Mouse (Mus musculus) fibroblast of lung, adult 2 months (primary cell): ENCODE data around the gene Eef1e1.
"Not testable (repeated sequence)": the region's sequence is repeated elsewhere in the genome, so short reads cannot be mapped to it uniquely, and the experiment has no call there.

Source experiments
- DNase-seq: peaks from one replicate; pipeline ENCODE4 v3.0.0-alpha.2; 2011; ENCODE audit warnings: low read depth

Gene Eef1e1

GRCm38 (mm10) chr13:38624292-38624902, 34.5 kb downstream of the Eef1e1 start:
- DNase-seq: no peak

- no peak for DNase-seq
Observed at GRCm38 (mm10) chr13:38623296-38623695, 35.6 kb downstream of the Eef1e1 start.

GRCm38 (mm10) chr13:38618001-38618630, 40.7 kb downstream of the Eef1e1 start:
- DNase-seq: not testable (repeated sequence)

- DNase-seq: no peak
Observed at GRCm38 (mm10) chr13:38616887-38617286, 42.0 kb downstream of the Eef1e1 start.

GRCm38 (mm10) chr13:38615656-38616055, 43.2 kb downstream of the Eef1e1 start:
- no peak for DNase-seq

GRCm38 (mm10) chr13:38614298-38614697, 44.6 kb downstream of the Eef1e1 start:
- no peak for DNase-seq

GRCm38 (mm10) chr13:38613583-38613982, 45.3 kb downstream of the Eef1e1 start:
- DNase-seq: no peak

- no peak for DNase-seq
Observed at GRCm38 (mm10) chr13:38612608-38613007, 46.2 kb downstream of the Eef1e1 start.

GRCm38 (mm10) chr13:38612179-38612578, 46.7 kb downstream of the Eef1e1 start:
- DNase-seq: no peak

- no peak for DNase-seq
Observed at GRCm38 (mm10) chr13:38610336-38610735, 48.5 kb downstream of the Eef1e1 start.

- DNase-seq: no peak
Observed at GRCm38 (mm10) chr13:38607130-38607529, 51.7 kb downstream of the Eef1e1 start.

GRCm38 (mm10) chr13:38605353-38605752, 53.5 kb downstream of the Eef1e1 start:
- no peak for DNase-seq

GRCm38 (mm10) chr13:38602966-38603365, 55.9 kb downstream of the Eef1e1 start:
- DNase-seq: no peak

- DNase-seq: no peak
Observed at GRCm38 (mm10) chr13:38602243-38602832, 56.5 kb downstream of the Eef1e1 start.

GRCm38 (mm10) chr13:38600811-38601210, 58.0 kb downstream of the Eef1e1 start:
- no peak for DNase-seq

GRCm38 (mm10) chr13:38597076-38597475, 61.8 kb downstream of the Eef1e1 start:
- DNase-seq: no peak

GRCm38 (mm10) chr13:38596461-38596860, 62.4 kb downstream of the Eef1e1 start:
- no peak for DNase-seq
